24 mouse cellular contexts compared by ENCODE assay signal in genomic region chr14:8294257-8294656, GRCm38 (mm10). TPM values are rescaled to one million over a fixed set of nuclear protein-coding genes. Genes with fewer than 3 reads are reported as not detected.
"Had no signal": no experiment of that assay in that cellular context is flagged by ENCODE, and none has a peak within 500 bp of the region (broad histone marks: within the 10 kb centered on the region; RNA-seq: fewer than 3 reads in every experiment).

No protein-coding gene starts in this region.

- H3K4me1 ChIP-seq: liver, embryonic 13.5 days; megakaryocyte, embryonic 14.5 days; midbrain, embryonic 10.5 days; midbrain, embryonic 13.5 days; neural tube, embryonic 12.5 days; neural tube, embryonic 15.5 days had no signal

- H3K27ac ChIP-seq: liver, embryonic 13.5 days; midbrain, embryonic 10.5 days; midbrain, embryonic 13.5 days; neural tube, embryonic 12.5 days; neural tube, embryonic 15.5 days; stomach, postnatal 0 days had no signal

- H3K9ac ChIP-seq: liver, embryonic 13.5 days; lung, embryonic 14.5 days; midbrain, embryonic 13.5 days; neural tube, embryonic 12.5 days; neural tube, embryonic 15.5 days had no signal

- DNase-seq: kidney, adult 18-20 months; kidney, adult 9 months; kidney, postnatal 14 days; liver, embryonic 13.5 days; lung, embryonic 14.5 days; right cerebral cortex, adult 18-20 months; right cerebral cortex, postnatal 14 days; right cerebral cortex, postnatal 4 days; thymus, adult 2 months; thymus, postnatal 14 days; thymus, postnatal 4 days had no signal

- H3K4me3 ChIP-seq: liver, embryonic 13.5 days; megakaryocyte, embryonic 14.5 days; midbrain, embryonic 10.5 days; midbrain, embryonic 13.5 days; neural tube, embryonic 12.5 days; neural tube, embryonic 15.5 days had no signal

- H3K4me2 ChIP-seq: liver, embryonic 13.5 days; lung, embryonic 14.5 days; midbrain, embryonic 13.5 days; neural tube, embryonic 12.5 days; neural tube, embryonic 15.5 days had no signal

- H3K36me3 ChIP-seq: liver, embryonic 13.5 days; midbrain, embryonic 10.5 days; midbrain, embryonic 13.5 days; neural tube, embryonic 12.5 days; neural tube, embryonic 15.5 days had no signal

- H3K27me3 ChIP-seq: midbrain, embryonic 13.5 days; neural tube, embryonic 12.5 days; neural tube, embryonic 15.5 days had no signal

- ATAC-seq: lung, postnatal 0 days; midbrain, embryonic 13.5 days had no signal

RNA-seq across cellular contexts. Expression of gene Fam107a, which starts 23.6 kb away (rescaled TPM):
- total RNA-seq: liver, adult 2 months had no signal
- polyA plus RNA-seq: liver, adult 2 months had no signal

RNA-seq across cellular contexts. Expression of gene Acox2, which starts 35.1 kb away (rescaled TPM):
- total RNA-seq: layer of hippocampus, adult 8-10 months; left cerebral cortex, adult 18-20 months; left cerebral cortex, postnatal 36 days had no signal
- polyA plus RNA-seq: limb, embryonic 11.5 days; midbrain, embryonic 13.5 days; neural tube, embryonic 12.5 days; neural tube, embryonic 15.5 days; stomach, embryonic 14.5 days had no signal
